Mouse (Mus musculus): ENCODE results near the gene Dnah8. TPM values are rescaled to one million over a fixed set of nuclear protein-coding genes. Genes with fewer than 3 reads are reported as not detected.

Gene Dnah8
- polyA plus RNA-seq, 1 experiment from 2014 or later = 1.0 TPM

- H3K4me2 ChIP-seq = no peak overlapping the region
- H3K27me3 ChIP-seq (replicated peaks) = no peaks in the 10 kb centered on the region
- ATAC-seq (ENCODE audit: insufficient read depth, low FRiP score, low read depth) = no peak
- no peak overlapping the region for H3K27ac ChIP-seq
- H3K9me3 ChIP-seq = no peaks in the 10 kb centered on the region
- H3K4me1 ChIP-seq = no peaks in the 10 kb centered on the region
- H3K36me3 ChIP-seq = no peaks in the 10 kb centered on the region
- H3K9ac ChIP-seq = no peak overlapping the region
- no peak overlapping the region for H3K4me3 ChIP-seq (replicated peaks)
Measured at GRCm38 (mm10) chr17:30774416-30774815, 150.3 kb downstream of the Dnah8 start.

DNA sequence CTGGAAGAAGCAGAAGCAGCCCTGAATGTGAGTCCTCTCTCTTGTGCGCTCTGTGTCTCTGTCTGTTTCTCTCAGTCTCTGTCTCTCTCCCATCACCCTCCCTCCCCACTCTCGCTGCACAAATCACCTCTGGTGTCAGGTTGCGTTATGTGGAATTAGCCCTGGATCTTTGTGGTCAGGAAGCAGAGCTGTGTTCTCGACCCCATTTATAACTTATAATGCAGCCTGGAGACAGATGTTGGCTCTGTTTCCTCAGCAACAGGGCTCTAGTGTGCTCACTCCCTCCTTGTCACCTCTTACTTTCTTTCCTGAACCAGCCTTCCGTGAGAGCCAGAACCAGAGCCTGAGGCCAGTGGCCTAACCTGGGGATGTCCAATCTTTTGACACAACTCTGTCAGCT lies 150.9 kb downstream of the Dnah8 start:
- no peaks in the 10 kb centered on the region for H3K4me1 ChIP-seq

GRCm38 (mm10) chr17:30781046-30781445 lies 156.9 kb downstream of the Dnah8 start:
- H3K27ac ChIP-seq = no peak overlapping the region
- H3K27me3 ChIP-seq (replicated peaks) = no peaks in the 10 kb centered on the region
- H3K4me2 ChIP-seq = no peak overlapping the region
- no peak overlapping the region for H3K4me3 ChIP-seq (replicated peaks)
- H3K4me1 ChIP-seq = no peaks in the 10 kb centered on the region
- no peak for ATAC-seq (ENCODE audit: insufficient read depth, low FRiP score, low read depth)
- no peaks in the 10 kb centered on the region for H3K36me3 ChIP-seq
- H3K9me3 ChIP-seq = no peaks in the 10 kb centered on the region
- no peak overlapping the region for H3K9ac ChIP-seq
- 71% methylated on average over 8 of the region's 8 CpGs for WGBS

More for the DNA sequence above, 150.9 kb downstream of the Dnah8 start:
- no peaks in the 10 kb centered on the region for H3K36me3 ChIP-seq
- H3K9me3 ChIP-seq = no peaks in the 10 kb centered on the region
- no peaks in the 10 kb centered on the region for H3K27me3 ChIP-seq (replicated peaks)
- no peak overlapping the region for H3K4me2 ChIP-seq
- H3K4me3 ChIP-seq (replicated peaks) = no peak overlapping the region
- ATAC-seq (ENCODE audit: insufficient read depth, low FRiP score, low read depth) = no peak
- no peak overlapping the region for H3K27ac ChIP-seq
- WGBS = 31% methylated on average over 5 of the region's 5 CpGs
- H3K9ac ChIP-seq = no peak overlapping the region

- no peak overlapping the region for H3K4me2 ChIP-seq
- ATAC-seq (ENCODE audit: insufficient read depth, low FRiP score, low read depth) = no peak
- WGBS = 72% methylated on average over 14 of the region's 14 CpGs
- no peaks in the 10 kb centered on the region for H3K27me3 ChIP-seq (replicated peaks)
- no peaks in the 10 kb centered on the region for H3K4me1 ChIP-seq
- no peaks in the 10 kb centered on the region for H3K36me3 ChIP-seq
- no peak overlapping the region for H3K4me3 ChIP-seq (replicated peaks)
- no peak overlapping the region for H3K9ac ChIP-seq
- H3K27ac ChIP-seq = no peak overlapping the region
- no peaks in the 10 kb centered on the region for H3K9me3 ChIP-seq
Measured at GRCm38 (mm10) chr17:30782286-30782685, 158.1 kb downstream of the Dnah8 start.

DNA sequence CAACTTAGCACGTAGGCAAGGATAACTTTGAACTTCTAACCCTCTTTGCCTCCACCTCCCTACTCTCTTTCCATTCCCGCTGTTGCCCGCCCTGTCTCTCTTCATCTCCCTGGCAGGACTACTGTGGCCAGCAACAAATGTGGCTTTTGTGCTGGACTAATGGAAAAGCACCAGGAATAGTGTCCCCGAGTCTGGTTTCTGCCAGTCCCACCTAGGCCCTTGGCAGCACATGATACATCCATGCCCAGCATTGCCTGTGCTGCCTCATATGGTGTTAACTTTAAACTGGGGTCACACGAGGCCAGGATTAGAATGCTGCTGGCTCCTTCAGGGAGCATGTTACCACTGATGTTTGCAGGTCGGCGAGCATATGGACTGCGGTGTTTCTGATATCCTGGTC lies 164.2 kb downstream of the Dnah8 start:
- no peaks in the 10 kb centered on the region for H3K4me1 ChIP-seq
- no peak overlapping the region for H3K27ac ChIP-seq
- no peak for ATAC-seq (ENCODE audit: insufficient read depth, low FRiP score, low read depth)
- no peak overlapping the region for H3K4me2 ChIP-seq
- no peaks in the 10 kb centered on the region for H3K27me3 ChIP-seq (replicated peaks)
- no peaks in the 10 kb centered on the region for H3K36me3 ChIP-seq
- H3K9me3 ChIP-seq = no peaks in the 10 kb centered on the region
- WGBS = 83% methylated on average over 8 of the region's 8 CpGs
- H3K4me3 ChIP-seq (replicated peaks) = no peak overlapping the region
- no peak overlapping the region for H3K9ac ChIP-seq

- Histone ChIP-seq H3K4me2 (no peak overlapping the region), H3K4me3 (replicated peaks) (no peak overlapping the region), H3K27ac (no peak overlapping the region), H3K9me3 (no peaks in the 10 kb centered on the region), H3K27me3 (replicated peaks) (no peaks in the 10 kb centered on the region), H3K9ac (no peak overlapping the region), H3K36me3 (no peaks in the 10 kb centered on the region), H3K4me1 (no peaks in the 10 kb centered on the region)
- no peak for ATAC-seq (ENCODE audit: insufficient read depth, low FRiP score, low read depth)
- WGBS = 86% methylated on average over 7 of the region's 7 CpGs
Measured at GRCm38 (mm10) chr17:30790816-30791215, 166.7 kb downstream of the Dnah8 start.

- WGBS = 82% methylated on average over 6 of the region's 6 CpGs
- ATAC-seq (ENCODE audit: insufficient read depth, low FRiP score, low read depth) = no peak
- H3K4me2 ChIP-seq = no peak overlapping the region
- no peak overlapping the region for H3K27ac ChIP-seq
- no peak overlapping the region for H3K9ac ChIP-seq
- no peaks in the 10 kb centered on the region for H3K27me3 ChIP-seq (replicated peaks)
- H3K9me3 ChIP-seq = no peaks in the 10 kb centered on the region
- H3K4me3 ChIP-seq (replicated peaks) = no peak overlapping the region
- no peaks in the 10 kb centered on the region for H3K4me1 ChIP-seq
- H3K36me3 ChIP-seq = no peaks in the 10 kb centered on the region
Measured at GRCm38 (mm10) chr17:30792396-30792795, 168.2 kb downstream of the Dnah8 start.

GRCm38 (mm10) chr17:30796616-30797015 lies 172.5 kb downstream of the Dnah8 start:
- 85% methylated on average over 4 of the region's 4 CpGs for WGBS
- Histone ChIP-seq H3K9ac (no peak overlapping the region), H3K4me1 (no peaks in the 10 kb centered on the region), H3K27me3 (replicated peaks) (no peaks in the 10 kb centered on the region), H3K4me3 (replicated peaks) (no peak overlapping the region), H3K9me3 (no peaks in the 10 kb centered on the region), H3K36me3 (no peaks in the 10 kb centered on the region), H3K27ac (no peak overlapping the region), H3K4me2 (no peak overlapping the region)
- ATAC-seq (ENCODE audit: insufficient read depth, low FRiP score, low read depth) = no peak

GRCm38 (mm10) chr17:30800261-30800985 lies 176.3 kb downstream of the Dnah8 start:
- ATAC-seq (ENCODE audit: insufficient read depth, low FRiP score, low read depth) = no peak
- WGBS = 89% methylated on average over 19 of the region's 19 CpGs

DNA sequence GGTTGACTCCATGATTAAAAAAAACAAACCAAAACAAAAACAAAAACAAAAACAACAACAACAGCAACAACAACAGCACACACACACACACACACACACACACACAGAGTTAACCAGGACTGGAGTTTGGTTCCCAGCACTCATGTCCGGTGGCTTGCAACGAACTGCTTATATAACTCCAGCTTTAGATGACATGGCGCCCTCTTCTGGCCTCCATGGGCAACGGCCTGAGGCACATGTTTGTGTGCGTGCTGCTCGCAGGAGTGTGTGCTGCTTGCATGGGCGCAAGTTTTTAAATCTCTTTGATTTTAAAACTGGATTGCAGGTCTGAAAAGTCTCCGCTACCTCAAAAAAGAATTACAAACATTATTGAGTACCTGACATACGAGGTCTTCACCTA lies 179.5 kb downstream of the Dnah8 start:
- Histone ChIP-seq H3K4me1 (no peaks in the 10 kb centered on the region), H3K27me3 (replicated peaks) (no peaks in the 10 kb centered on the region), H3K9ac (no peak overlapping the region), H3K36me3 (no peaks in the 10 kb centered on the region), H3K4me3 (replicated peaks) (no peak overlapping the region), H3K27ac (no peak overlapping the region), H3K4me2 (no peak overlapping the region), H3K9me3 (no peaks in the 10 kb centered on the region)
- no peak for ATAC-seq (ENCODE audit: insufficient read depth, low FRiP score, low read depth)
- WGBS = 90% methylated on average over 9 of the region's 9 CpGs

More at GRCm38 (mm10) chr17:30800261-30800985, 176.3 kb downstream of the Dnah8 start:
- Histone ChIP-seq H3K9ac (no peak overlapping the region), H3K27ac (no peak overlapping the region), H3K27me3 (replicated peaks) (no peaks in the 10 kb centered on the region), H3K4me3 (replicated peaks) (no peak overlapping the region), H3K36me3 (no peaks in the 10 kb centered on the region), H3K4me2 (no peak overlapping the region), H3K4me1 (no peaks in the 10 kb centered on the region), H3K9me3 (no peaks in the 10 kb centered on the region)

DNA sequence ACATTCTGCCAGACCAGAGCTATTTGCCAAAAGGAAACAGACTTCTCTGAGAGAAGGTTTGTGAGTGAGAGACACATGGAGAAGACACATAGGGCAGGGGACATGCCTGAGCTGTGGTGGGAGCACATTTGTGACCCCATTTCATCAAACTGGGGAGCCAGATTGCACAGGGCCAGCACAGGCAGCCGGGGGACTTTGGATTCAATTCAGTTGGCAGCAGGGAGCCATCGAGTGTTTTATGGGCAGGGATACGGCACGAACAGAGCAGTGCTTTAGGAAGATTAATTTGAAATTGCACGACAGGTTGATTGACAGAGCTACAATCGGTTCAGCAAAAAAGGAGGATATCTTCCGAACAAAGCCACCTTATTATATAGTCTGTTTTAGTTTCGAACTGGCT lies 180.8 kb downstream of the Dnah8 start:
- H3K36me3 ChIP-seq = no peaks in the 10 kb centered on the region
- 59% methylated on average over 8 of the region's 8 CpGs for WGBS
- no peaks in the 10 kb centered on the region for H3K4me1 ChIP-seq
- H3K9me3 ChIP-seq = no peaks in the 10 kb centered on the region
- no peak for ATAC-seq (ENCODE audit: insufficient read depth, low FRiP score, low read depth)
- no peak overlapping the region for H3K4me2 ChIP-seq
- no peak overlapping the region for H3K4me3 ChIP-seq (replicated peaks)
- no peaks in the 10 kb centered on the region for H3K27me3 ChIP-seq (replicated peaks)
- H3K27ac ChIP-seq = no peak overlapping the region
- no peak overlapping the region for H3K9ac ChIP-seq

- Histone ChIP-seq H3K27me3 (replicated peaks) (no peaks in the 10 kb centered on the region), H3K36me3 (no peaks in the 10 kb centered on the region), H3K27ac (no peak overlapping the region), H3K4me1 (no peaks in the 10 kb centered on the region), H3K9ac (no peak overlapping the region), H3K4me3 (replicated peaks) (no peak overlapping the region), H3K9me3 (no peaks in the 10 kb centered on the region), H3K4me2 (no peak overlapping the region)
- ATAC-seq (ENCODE audit: insufficient read depth, low FRiP score, low read depth) = no peak
- 30% methylated on average over 12 of the region's 12 CpGs for WGBS
Measured at GRCm38 (mm10) chr17:30805511-30806059, 181.4 kb downstream of the Dnah8 start.
